Mouse (Mus musculus) gastrocnemius, postnatal 4 days (tissue): ENCODE data around the gene Lrrc4b. TPM values are rescaled to one million over a fixed set of nuclear protein-coding genes. Genes with fewer than 3 reads are reported as not detected.
A peak's percentile ranks its signal among the peaks of the same experiment; 100 is the strongest.

Experiments used
- DNase-seq, 2 experiments: peaks; one replicate each; pipeline ENCODE4 v3.0.0; 2021 to 2022; ENCODE audit warnings: low spot score in 2 of 2, mixed read lengths in 2 of 2
- total RNA-seq, 2 experiments: library from RNA; stranded (reverse); gene quantifications; 2 replicates each; pipeline ENCODE4 v1.2.3; 2021

Gene Lrrc4b
- total RNA-seq, 2 experiments from 2014 or later, result 4.0 to 4.2 TPM

GRCm38 (mm10) chr7:44463056-44463425 lies 34.2 kb downstream of the Lrrc4b start:
- DNase-seq, result no peak

GRCm38 (mm10) chr7:44463556-44464225 lies 34.9 kb downstream of the Lrrc4b start:
- peak in 1 of 2 experiments; percentile 5 for DNase-seq

GRCm38 (mm10) chr7:44464511-44464910 lies 35.7 kb downstream of the Lrrc4b start:
- no peak for DNase-seq

- DNase-seq, result no peak
These were observed 36.3 kb downstream of the Lrrc4b start, which contains the start of gene Aspdh for GRCm38 (mm10) chr7:44465111-44465510. Gene Aspdh (plus strand): TSS chr7:44465391.

GRCm38 (mm10) chr7:44466006-44466887 lies 37.4 kb downstream of the Lrrc4b start:
- DNase-seq, result no peak

- no peak for DNase-seq
These were observed 38.1 kb downstream of the Lrrc4b start for GRCm38 (mm10) chr7:44466888-44467311.

- peak; percentile 76 to 91 for DNase-seq
These were observed 39.1 kb downstream of the Lrrc4b start, which contains the start of gene Josd2 for GRCm38 (mm10) chr7:44467811-44468411. Gene Josd2 (plus strand): TSS chr7:44467980.

GRCm38 (mm10) chr7:44468644-44469285 lies 39.9 kb downstream of the Lrrc4b start:
- DNase-seq, result no peak

- no peak for DNase-seq
These were observed 41.2 kb downstream of the Lrrc4b start for GRCm38 (mm10) chr7:44469677-44470675.

- DNase-seq, result no peak
These were observed 42.1 kb downstream of the Lrrc4b start for GRCm38 (mm10) chr7:44470696-44471612.

GRCm38 (mm10) chr7:44471880-44472557 lies 43.2 kb downstream of the Lrrc4b start:
- no peak for DNase-seq

- DNase-seq, result no peak
These were observed 43.7 kb downstream of the Lrrc4b start for GRCm38 (mm10) chr7:44472558-44472885.

GRCm38 (mm10) chr7:44472961-44473646 lies 44.3 kb downstream of the Lrrc4b start:
- peak; percentile 34 to 53 for DNase-seq

GRCm38 (mm10) chr7:44474419-44474818 lies 45.6 kb downstream of the Lrrc4b start:
- peak; percentile 46 to 68 for DNase-seq

GRCm38 (mm10) chr7:44475046-44475614 lies 46.3 kb downstream of the Lrrc4b start:
- DNase-seq, result no peak

GRCm38 (mm10) chr7:44482836-44483435 lies 54.1 kb downstream of the Lrrc4b start:
- DNase-seq, result no peak

- DNase-seq, result no peak
These were observed 55.3 kb downstream of the Lrrc4b start for GRCm38 (mm10) chr7:44484109-44484508.
